Mouse (Mus musculus): ENCODE results near the gene BC030500.

The BC030500 gene

DNA sequence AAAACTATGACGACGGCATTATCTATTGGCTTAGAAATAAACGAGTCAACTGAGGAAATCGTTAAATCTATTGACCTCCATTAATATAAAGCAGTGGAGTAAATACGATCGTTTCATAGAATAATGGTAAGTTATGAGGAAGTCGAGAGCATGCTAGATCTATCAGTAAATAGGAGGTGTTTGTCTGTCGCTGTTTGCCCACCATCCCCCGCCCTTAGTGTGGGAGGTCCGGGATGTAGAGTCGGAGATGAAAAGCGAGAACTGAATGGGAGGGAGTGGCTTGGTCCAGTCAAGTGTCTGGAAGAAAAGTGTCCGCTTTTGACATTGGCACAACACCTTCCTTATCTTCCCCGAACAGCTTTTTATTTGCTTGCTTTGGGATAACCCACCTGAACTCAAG lies at the start of gene BC030500:
Gene BC030500, plus strand, starts transcription at position 79 of the 400 bp plus-strand sequence.
- no peak for DNase-seq

DNA sequence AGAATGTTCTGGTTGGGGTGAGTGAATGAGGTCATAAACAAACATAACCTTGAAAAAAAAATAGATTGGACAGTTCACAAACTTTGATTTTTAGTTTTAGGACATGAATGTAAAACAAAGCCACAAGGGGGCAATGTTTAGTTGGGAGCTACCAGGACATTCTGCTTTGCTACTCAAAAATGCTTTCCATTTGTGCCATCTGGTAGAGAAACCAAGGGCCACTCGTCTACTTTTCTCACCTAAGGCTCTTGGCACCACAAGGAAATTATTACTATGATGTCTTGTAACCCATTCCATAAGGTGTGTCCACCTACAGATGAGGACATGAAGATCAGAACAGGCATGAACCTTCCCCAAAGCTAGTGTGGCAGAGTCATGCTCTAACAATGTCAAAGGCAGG lies 25.1 kb upstream of the BC030500 start:
- DNase-seq, result no peak

DNA sequence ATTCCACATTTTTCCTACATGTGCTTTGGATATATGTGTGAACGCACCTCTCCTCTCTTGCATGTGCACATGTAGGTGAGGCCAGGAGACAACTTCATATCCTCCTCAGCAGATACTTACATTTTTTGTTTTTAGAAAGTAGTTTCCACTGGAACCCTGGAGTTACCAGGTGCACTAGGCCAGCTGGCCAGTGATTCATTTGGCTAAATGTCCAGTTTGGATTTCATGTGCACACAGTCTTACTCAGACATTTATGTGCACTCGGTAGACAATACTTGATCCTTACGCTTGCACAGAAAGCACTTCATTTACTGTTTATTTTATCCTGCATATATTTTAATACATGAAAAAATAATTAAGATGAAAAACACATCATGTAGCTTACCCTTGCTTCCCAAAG lies 21.0 kb upstream of the BC030500 start:
- DNase-seq, result no peak

DNA sequence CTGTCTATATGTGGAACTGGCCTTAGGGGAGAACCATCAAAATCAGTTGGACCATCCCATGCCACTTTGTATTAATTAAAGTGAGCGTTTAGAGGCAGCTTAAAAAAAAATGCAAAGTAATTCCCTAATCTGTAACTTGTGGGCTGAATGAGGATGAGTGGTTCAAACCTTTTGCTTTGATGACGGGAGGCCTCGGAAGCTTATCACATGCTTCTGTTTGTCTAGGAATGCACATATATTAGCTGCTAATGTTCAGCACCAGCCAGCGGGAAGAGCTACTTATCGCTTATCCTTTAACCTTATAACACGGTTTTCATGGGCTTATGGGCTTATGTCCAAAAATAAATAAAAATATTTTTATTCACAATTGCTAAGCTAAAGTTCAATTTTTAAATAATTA lies 15.6 kb upstream of the BC030500 start:
- no peak for DNase-seq

DNA sequence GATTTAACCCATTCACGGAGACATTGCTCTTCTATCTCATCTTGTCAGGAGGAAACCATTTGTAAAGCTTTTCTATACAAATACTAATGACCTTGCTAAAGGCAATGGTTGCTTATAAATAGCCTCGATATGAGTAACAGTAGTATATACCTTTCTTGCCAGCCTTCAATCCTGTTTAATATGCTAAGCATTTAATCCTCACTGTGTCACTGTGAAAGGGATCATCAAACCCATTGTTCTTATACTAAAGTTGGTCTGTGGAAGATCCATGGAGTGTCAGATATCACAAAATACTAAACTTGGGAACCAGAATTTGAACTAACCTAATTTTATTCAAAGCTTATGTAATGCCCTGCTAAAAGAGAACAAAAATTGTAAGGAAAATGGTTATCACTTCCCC lies 7.1 kb upstream of the BC030500 start:
- no peak for DNase-seq

DNA sequence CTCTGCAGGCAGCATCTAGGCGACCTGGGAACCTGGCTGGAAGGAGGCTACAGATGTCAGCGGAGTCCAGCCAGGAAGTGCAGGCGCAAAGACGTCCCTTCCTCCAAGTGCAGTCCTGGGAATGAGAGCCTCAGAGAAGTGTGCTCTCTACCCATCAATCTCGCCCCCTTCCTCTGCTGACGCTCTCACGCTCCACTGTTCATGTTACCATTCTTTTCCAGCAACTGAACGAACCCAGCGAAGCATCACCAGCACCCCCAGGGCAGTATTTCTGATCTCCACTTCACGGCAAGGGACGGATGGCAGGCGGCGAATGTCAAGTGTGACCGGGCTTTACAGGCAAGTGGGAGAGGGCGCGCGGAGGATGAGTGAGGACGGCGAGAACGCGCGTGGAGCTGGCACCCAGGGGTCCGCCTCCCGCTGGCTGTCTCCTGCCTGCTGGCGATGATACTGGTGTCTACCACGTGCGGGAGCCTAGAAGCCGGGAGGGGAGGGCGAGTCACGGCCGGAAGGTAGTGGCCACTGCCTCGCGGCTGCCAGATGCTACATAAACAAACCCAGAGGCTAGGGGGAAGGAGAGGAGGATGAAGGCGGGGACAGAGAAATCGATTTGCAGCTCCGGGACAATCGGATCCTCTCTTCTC lies 763 bp downstream of the BC030500 start, which contains the start of gene Galntl6:
Gene Galntl6, minus strand, starts transcription at position 445 of the 644 bp plus-strand sequence.
- DNase-seq, result peak; percentile 54

DNA sequence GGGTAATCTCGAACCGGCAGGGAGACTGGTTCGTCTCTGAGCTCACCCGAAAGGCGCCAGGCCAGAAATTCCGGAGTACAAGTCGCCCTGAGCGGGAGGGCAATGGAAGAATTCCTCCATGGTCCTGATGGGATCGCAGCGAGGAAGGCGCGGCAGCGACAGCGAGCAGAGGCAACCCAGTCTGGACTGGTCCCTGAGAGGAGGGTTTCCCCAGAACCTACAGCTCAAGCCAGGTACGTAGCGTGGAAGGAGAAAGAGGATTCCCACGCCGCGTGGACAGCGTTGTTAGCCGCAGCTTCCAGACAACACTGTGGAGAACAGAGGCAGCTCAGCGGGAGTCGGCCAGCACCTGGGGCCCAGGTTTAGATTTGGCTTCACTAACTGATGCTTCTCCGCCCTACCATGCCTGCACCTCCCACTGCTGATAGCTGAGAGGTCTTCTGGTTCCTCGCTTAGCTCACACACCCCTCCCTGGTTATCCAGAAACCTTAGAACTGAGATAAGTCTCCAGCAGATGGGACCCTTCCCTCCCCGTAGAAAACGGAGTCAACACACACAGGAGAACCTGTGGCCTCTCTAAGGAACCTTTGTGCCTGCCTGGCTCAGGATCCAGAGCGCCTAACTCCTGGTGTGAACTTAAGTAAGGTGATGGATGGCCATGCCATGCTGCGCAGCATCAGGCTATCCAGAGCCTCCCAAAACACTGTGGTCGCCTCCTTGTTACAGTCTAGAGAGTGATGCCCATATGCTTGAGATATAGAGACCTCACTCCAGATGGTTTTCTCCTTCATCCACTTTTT lies 1.5 kb downstream of the BC030500 start:
- DNase-seq, result peak; percentile 11

DNA sequence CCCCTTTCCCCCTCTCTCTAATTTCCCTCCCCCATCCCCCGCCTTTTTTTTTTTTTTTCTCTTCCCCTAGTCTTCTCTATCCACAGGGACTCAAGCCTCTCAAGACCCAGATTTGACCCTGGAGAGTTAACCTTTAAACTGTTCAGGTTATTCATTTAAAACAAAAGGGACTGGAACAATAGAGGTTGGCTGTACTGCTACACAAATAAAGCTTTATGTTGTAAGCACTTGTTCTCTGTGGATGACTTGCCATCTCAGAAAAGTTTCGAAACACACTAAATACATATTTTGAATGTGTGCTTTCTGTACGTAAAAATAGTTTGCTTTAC lies 2.0 kb downstream of the BC030500 start:
- no peak for DNase-seq

DNA sequence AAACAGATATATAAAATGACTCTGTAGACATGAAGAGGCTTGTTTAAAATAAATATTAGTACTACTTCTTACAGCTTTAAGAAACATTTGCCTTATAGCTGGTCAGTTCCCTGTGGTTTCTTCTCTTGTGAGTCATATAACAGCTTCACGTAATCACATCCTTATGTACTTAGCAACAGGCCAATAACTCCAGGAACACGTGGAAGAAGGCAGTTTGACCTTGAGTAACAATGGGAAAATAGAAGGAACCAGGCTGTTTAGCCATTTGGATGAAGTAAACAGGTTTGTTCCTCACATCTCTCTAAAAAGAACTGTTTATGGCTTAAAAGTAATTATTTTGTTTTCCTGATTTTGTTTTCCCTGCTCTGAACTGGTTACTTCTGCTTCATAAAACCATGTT lies 3.6 kb downstream of the BC030500 start:
- DNase-seq, result no peak

DNA sequence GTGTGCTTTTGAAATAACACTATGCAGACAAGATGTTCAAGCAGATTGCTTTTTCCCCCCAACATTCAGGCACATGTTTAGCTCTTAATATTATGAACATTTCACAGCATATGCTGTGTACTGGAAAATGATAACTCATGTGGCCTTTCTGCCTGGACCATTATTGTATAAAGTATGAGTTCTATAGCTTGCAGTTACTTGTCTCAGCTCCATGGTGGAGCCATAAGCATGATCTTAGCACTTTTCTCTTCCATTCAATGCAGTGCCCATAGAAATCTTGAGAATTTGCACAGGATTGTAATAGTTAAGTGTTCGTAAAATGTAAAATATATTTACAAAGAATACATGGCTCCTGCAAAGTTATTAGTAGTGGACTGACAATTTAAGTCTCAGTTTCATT lies 19.5 kb downstream of the BC030500 start:
- DNase-seq, result peak; percentile 16

DNA sequence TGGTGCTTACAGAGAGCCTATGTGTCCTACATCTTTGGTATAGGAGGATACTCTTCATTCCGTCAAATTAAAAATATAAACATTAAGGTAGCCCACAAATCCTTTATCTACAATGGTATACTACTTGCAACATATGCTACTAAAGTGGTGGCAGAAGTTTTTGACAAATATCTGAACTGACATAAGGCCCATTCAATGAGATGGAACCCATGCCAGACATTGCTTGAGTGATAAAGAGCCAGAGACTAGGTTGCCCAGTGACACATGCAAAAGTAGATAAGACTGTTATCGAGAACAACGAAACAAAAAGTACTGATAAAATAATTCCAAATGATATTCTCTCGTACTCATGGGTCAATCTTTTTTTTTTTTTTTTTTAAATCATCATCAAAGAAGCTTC lies 32.2 kb downstream of the BC030500 start:
- no peak for DNase-seq

DNA sequence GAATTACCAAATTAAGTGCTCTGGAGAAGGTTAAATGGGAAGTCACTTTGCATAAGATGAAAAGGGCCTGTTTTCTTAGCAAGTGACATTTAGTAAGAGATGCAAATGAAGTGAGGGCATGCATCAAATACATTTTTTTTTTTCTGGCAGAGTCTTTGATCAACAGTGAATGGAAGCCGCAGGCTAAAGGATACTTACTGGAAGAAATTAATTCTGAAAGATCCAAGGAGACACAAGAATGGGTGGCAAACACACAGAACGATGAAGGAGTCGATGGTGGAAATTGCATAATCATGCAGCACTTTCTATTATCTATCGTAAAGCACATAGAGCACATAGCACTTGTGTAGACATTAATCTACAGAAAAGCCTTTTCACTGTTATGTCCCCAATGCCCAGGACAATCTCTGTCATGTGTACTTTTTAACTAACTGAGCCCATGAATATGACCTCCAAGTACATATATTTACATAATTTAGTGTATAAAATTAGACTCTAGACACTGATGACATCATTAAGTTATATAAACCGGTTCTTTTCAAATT lies 45.7 kb downstream of the BC030500 start:
- no peak for DNase-seq
